Mouse (Mus musculus) left cerebral cortex, adult 2 months (tissue): ENCODE results near the gene Clic6. TPM values are rescaled to one million over a fixed set of nuclear protein-coding genes. Genes with fewer than 3 reads are reported as not detected.

Experiments
- DNase-seq, 2 experiments: peaks; one replicate each; pipeline ENCODE4 v3.0.0; 2021 to 2022; ENCODE audit warnings: low spot score in 2 of 2, mixed read lengths in 1 of 2; ENCODE audit errors: extremely low spot score in 1 of 2
- H3K27ac ChIP-seq: fragments of 200-600 bp; 2 replicates; pipeline ENCODE4 v1.8.1; 2022
- H3K4me3 ChIP-seq: fragments of 200-600 bp; 2 replicates; pipeline ENCODE4 v1.8.1; 2022
- CTCF ChIP-seq: fragments of 200-600 bp; IDR thresholded peaks from 2 replicates; pipeline ENCODE4 v1.8.1; 2022; ENCODE audit warnings: antibody characterized with exemption, mild to moderate bottlenecking, moderate library complexity
- intact Hi-C: fragments of 180-260 bp; cut with DNase I; formaldehyde crosslinking; loops from one replicate; pipeline ENCODE4 v1.15.1; 2025
- long read RNA-seq, 2 experiments: library from polyadenylated mRNA; stranded (forward); transcript quantifications; one replicate each; pipeline ENCODE4 v2.0.0; 2021; ENCODE audit warnings: borderline mapping rate in 2 of 2
- total RNA-seq, 2 experiments: library from RNA; stranded (reverse); gene quantifications; 2 replicates each; pipeline ENCODE4 v1.2.3; 2021

Clic6 gene
- total RNA-seq: 1 to 10 TPM; 1.7 to 2.6 TPM
- long read RNA-seq, experiment 1, partial matches to known transcripts: 0 of 1 reads
- long read RNA-seq, experiment 1, other reads (novel, unspliced or antisense): 0 of 1 reads
- long read RNA-seq, experiment 2, partial matches to known transcripts: 1 of 4 reads
- long read RNA-seq, experiment 2, other reads (novel, unspliced or antisense): 0 of 4 reads

GRCm38 (mm10) chr16:92485436-92485835, at the start of gene Clic6:
Gene Clic6, plus strand, starts transcription at chr16:92485736.
- intact Hi-C loops: no loop called here
- H3K27ac ChIP-seq: no peak within 1 kb of the TSS
- no peak for TF ChIP-seq CTCF

GRCm38 (mm10) chr16:92439775-92440174, 45.8 kb upstream of the Clic6 start:
- Histone ChIP-seq H3K4me3 (no peak overlapping the region), H3K27ac (no peak overlapping the region)
- no peak for TF ChIP-seq CTCF
- DNase-seq: no peak
- intact Hi-C loops: loop anchor here (5.0 kb wide), 1 partner anchor 42 kb away; no protein-coding TSS in a partner anchor

More at GRCm38 (mm10) chr16:92485436-92485835, at the start of gene Clic6:
- no peak within 1 kb of the TSS for H3K4me3 ChIP-seq
- DNase-seq: no peak

- intact Hi-C loops: loop anchor here (5.0 kb wide), 1 partner anchor 43 kb away; no protein-coding TSS in a partner anchor
- DNase-seq: no peak
- Histone ChIP-seq H3K27ac (no peak overlapping the region), H3K4me3 (no peak overlapping the region)
- TF ChIP-seq CTCF: no peak
Measured at GRCm38 (mm10) chr16:92440229-92440628, 45.3 kb upstream of the Clic6 start.

DNA sequence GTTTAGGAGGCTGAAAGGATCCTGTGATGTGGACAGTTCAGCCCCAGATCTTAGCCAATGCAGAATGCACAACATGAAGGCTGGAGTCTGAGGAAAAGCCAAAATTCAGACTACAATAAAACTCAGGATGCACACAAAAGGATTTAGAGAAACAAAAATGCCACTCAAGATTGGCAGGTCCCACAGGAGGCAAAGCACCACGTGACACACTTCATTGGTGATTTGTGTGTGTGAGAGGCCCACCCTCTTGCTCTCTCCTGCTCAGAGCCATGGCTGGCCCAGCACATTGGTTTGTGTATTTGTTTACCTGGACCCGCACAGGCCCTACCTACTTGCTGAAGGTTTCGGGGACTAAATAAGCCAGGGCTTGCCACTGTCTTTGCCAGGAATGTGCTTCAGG, 44.3 kb upstream of the Clic6 start:
- intact Hi-C loops: loop anchor here (5.0 kb wide), 1 partner anchor 44 kb away; no protein-coding TSS in a partner anchor
- DNase-seq: no peak

DNA sequence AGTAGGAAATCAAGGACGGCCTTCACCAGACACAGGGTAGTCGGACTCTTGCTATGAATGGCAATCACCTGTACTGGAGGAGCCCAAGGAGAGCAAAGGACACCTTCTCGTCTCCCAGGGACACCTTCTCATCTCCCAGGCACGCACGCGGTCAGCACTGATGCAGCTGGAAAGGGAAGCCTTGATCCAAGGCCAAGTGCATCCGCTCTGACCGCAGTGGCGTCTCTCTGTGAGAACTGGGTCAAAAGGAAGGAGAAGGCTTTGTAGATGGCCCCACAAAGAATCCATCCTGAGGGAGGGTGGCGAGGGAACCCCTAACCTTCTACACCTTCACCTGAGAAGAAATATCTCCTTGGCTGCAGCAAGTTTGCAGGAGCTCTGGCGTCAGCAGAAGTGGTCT, 43.4 kb upstream of the Clic6 start:
- H3K4me3 ChIP-seq: no peak overlapping the region
- no peak for DNase-seq
- intact Hi-C loops: loop anchor here (5.0 kb wide), 1 partner anchor 45 kb away; no protein-coding TSS in a partner anchor
- no peak overlapping the region for H3K27ac ChIP-seq
- no peak for TF ChIP-seq CTCF

More for the DNA sequence above, 44.3 kb upstream of the Clic6 start:
- Histone ChIP-seq H3K4me3 (no peak overlapping the region), H3K27ac (no peak overlapping the region)
- TF ChIP-seq CTCF: no peak

- DNase-seq: no peak
- Histone ChIP-seq H3K4me3 (no peak overlapping the region), H3K27ac (no peak overlapping the region)
- no peak for TF ChIP-seq CTCF
- intact Hi-C loops: loop anchor here (5.0 kb wide), 1 partner anchor 46 kb away; no protein-coding TSS in a partner anchor
Measured at GRCm38 (mm10) chr16:92442946-92443345, 42.6 kb upstream of the Clic6 start.

DNA sequence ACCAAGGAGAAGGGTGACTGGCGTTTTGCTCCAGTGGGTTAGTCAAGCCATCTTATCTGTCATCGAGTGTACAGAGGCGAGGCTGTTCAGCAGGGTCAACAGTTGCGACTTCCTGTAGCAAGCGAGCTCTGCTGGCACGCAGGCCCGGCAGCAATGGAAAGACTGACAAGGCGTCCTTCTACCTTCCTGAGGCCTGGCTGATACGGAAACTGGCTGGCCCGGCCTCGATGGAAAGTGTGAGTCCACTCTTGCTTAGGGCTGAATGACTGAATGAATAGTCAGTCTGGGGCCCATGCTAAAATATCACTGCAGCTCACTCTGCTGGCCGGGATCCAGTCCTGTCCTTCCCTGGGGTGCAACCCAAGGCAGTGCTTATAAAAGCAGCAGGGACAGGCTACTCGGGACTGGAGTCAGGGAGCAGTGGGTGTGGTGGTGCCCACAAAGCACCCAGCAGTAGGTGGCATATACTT, 41.9 kb upstream of the Clic6 start:
- intact Hi-C loops: loop anchor here (5.0 kb wide), 1 partner anchor 46 kb away; no protein-coding TSS in a partner anchor
- no peak for DNase-seq
- no peak for TF ChIP-seq CTCF
- H3K4me3 ChIP-seq: no peak overlapping the region
- no peak overlapping the region for H3K27ac ChIP-seq

DNA sequence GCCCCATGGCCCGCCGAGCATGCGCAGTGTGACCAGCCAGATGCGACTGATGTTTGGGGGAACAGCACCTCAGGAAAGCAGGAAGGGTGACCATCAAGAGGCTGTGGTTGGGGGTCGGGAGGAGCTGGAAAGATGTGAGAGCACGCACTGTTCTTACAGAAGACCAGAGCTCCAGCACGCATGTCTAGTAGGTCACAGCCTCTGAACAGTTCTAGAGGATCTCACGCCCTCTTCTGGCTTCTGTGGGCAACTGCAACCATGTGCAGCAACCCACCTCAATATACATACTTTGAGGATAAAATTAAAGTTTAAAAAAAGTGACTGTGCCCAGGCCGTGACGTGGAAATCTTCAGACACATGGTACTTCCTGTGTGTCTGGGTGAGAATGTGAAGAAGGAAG, 40.2 kb upstream of the Clic6 start:
- intact Hi-C loops: no loop called here
- Histone ChIP-seq H3K4me3 (no peak overlapping the region), H3K27ac (no peak overlapping the region)
- no peak for DNase-seq
- peak; percentile 58 for TF ChIP-seq CTCF

DNA sequence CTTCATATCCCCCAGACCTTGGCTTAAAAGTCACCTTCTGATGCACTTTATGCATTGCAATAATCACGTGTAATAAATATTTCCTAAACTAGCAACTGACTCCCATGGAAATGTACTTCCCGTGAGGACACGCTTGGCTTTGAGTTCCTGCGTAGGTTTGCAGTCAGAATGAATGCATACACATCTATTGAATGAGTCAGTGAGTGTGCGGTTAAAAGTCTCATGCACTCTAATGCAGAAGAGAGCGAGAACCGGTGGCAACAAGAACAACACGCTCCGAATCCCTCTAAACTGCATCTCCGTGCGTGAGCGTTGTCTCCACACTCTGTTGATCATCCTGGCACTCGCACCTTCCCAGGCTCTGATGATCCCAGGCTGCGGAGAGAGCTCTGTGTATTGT, 36.5 kb upstream of the Clic6 start:
- DNase-seq: no peak
- no peak for TF ChIP-seq CTCF
- intact Hi-C loops: no loop called here
- H3K4me3 ChIP-seq: no peak overlapping the region
- H3K27ac ChIP-seq: no peak overlapping the region

- no peak; the same call in 1 of the 2 replicates for TF ChIP-seq CTCF
- Histone ChIP-seq H3K4me3 (no peak overlapping the region), H3K27ac (no peak overlapping the region)
- intact Hi-C loops: no loop called here
- DNase-seq: no peak
Measured at GRCm38 (mm10) chr16:92450331-92450730, 35.2 kb upstream of the Clic6 start.

- no peak for TF ChIP-seq CTCF
- H3K4me3 ChIP-seq: no peak overlapping the region
- H3K27ac ChIP-seq: no peak overlapping the region
- DNase-seq: no peak
- intact Hi-C loops: no loop called here
Measured at GRCm38 (mm10) chr16:92451516-92452072, 33.9 kb upstream of the Clic6 start.

DNA sequence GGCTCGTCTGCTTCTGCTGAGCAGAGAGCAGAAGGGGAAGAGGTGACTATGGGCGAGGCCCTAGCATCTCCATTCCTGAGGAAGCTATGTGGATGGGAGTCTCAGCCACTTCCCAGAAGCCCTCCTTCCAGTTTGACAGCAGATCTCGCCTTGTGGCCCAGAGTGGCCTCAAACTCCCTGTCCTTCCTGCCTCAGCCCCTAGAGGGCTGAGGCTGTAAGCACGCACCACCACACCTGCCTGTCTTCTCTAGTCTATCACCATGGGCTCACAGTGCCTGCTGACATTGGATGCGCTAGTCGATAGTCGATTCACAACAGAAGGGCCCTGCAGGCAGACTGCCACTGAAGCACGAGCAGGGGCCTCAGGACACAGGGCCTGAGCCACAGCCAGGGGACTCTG, 32.9 kb upstream of the Clic6 start:
- intact Hi-C loops: no loop called here

More for the DNA sequence above, 32.9 kb upstream of the Clic6 start:
- no peak overlapping the region for H3K4me3 ChIP-seq
- no peak overlapping the region for H3K27ac ChIP-seq
- no peak for DNase-seq
- TF ChIP-seq CTCF: peak; percentile 39
